Mouse (Mus musculus) embryo, embryonic 10.5 days (tissue): Measurements from ENCODE around the gene Cdc34.
A peak's percentile ranks its signal among the peaks of the same experiment; 100 is the strongest.

Experiments
- DNase-seq: peaks from one replicate; pipeline ENCODE4 v3.0.0-alpha.2; 2015; ENCODE audit warnings: low spot score

Gene Cdc34

DNA sequence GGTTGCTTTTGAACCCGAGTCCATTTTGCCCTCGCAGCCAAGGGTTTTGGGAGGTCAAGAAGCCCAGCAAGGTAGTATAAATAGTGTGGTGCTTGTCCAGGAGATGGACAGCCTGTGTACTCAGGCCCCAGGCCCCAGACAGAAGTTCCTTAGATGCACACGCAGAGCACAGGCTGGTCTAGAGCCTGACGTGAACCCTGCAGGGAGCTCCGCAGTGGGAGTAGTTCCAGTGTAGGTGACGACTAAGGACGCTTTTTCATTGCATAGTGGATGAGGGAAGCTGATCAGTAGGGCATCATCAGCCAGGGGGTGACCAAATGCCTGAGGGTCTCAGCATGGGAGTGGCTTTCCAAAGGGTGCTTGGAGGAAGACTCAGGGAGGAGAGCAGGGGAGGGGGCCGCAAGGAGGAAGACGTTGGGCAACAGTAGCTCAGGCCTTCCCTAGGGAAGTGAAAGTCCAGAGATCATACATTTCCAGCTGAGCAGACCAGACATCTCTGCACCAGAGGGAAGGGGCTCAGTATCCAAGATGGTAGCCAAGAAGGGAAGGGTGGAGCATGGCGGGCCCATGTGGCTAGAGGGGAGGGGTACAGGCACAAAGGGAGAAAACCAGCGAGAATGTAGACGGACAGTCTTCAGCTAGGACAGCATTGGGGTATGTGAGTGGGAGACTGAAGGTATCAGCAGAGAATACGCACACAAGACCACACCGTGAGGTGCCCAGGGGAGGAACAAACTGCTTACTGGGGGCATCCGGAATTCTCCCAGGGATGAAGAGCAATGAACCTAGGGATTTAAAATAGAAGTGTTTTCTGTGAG, 11.7 kb upstream of the Cdc34 start:
- no peak for DNase-seq

DNA sequence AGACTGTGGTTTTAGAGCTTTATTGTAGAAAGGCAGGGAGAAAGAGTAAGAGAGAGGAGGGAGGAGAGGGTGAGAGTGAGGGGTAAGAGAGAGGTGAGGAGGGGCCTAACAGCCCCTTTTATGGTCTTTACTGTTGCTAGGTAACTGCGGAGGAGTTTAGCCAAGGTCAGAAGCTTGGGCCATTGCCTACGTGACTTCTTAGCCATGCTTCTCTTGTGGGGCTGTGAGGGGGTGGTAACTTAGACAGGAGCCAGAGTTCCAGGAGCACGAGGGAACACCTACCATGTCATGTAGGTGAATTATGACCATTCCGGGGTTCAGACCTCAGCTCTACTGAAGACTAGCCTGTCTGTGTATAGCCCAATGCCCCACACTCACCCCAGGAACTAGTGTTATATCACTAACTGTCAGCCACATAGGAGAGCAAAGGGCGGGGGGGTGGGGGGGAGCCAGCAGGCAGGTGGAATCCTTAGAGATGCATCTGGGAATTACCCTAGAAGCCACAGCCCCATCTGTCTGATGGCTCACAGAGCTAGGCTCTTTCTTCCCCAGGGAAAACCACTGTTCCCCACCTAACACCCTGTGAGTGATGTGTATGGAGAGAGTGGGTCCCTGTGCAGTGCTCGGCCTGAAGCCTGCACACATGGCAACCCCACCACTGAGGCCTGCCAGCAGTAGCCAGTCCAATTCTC, 10.5 kb upstream of the Cdc34 start:
- peak; percentile 68 for DNase-seq

DNA sequence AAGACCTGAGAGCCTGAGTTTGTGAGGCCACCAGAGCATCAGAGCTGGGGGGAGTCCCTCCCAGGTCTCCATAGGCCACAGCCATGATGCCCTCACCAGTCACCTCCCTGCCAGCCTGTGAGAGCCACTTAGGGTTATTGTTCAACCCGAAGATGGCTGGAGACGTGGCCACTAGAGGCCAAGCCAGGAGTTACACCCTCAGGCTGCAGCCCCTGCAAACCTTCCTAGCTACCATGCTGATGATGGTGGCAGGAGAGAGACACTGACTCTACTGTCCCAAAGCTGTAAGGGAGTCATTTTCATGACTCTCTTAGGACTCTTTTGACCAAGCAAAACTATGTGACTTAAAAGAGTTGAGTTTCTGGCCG, 9.9 kb upstream of the Cdc34 start:
- DNase-seq: peak; percentile 38

DNA sequence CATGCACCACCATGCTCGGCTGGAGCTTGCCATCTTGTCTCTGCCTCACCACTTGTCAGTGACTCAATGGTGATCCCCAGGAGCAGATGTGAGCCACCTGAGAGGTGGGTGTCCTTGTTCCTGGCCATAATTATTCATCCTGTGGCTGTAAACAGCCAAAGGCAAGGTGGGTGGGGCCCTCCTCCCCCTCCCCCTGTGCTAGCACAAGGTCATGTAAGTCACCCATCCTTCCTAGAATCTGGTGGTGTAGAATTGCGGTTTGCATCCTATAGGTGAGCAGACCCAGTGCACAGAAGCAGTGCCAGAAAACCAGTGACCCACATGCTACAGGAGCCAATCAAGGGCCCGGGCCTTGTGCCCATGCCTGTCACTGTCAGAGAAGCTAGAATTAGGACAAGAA, 8.9 kb upstream of the Cdc34 start:
- no peak for DNase-seq

DNA sequence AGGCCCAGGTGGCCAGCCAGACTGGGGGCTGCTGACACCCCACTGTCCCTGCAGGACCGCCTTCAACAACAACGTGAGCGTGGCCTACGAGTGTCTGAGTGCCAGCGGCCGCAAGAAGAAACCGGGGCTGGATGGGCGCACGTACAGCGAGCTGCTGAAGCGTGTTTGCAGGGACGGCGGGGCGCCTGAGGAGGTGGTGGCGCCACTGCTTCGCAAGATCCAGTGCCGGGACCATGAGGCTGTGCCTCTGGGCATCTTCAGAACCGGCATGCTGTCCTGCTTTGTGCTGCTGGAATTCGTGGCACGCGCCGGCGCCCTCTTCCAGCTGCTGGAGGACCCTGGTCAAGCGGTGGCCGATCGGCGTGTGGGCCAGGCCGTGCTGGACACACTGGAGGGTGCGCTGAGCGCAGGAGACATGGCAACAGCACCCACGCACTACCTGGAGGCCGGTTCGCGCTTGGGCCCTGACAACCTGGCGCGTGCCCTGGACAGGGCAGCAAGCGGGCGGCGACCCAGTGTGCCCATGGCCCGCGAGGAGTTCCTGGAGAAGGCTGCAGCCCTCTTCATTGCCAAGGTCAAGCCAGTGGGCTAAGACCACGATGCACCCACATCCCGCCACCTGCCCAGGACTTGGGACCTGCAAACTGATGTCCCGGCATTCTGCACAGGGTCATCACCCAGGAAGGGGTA, 6.5 kb upstream of the Cdc34 start:
- DNase-seq: no peak

DNA sequence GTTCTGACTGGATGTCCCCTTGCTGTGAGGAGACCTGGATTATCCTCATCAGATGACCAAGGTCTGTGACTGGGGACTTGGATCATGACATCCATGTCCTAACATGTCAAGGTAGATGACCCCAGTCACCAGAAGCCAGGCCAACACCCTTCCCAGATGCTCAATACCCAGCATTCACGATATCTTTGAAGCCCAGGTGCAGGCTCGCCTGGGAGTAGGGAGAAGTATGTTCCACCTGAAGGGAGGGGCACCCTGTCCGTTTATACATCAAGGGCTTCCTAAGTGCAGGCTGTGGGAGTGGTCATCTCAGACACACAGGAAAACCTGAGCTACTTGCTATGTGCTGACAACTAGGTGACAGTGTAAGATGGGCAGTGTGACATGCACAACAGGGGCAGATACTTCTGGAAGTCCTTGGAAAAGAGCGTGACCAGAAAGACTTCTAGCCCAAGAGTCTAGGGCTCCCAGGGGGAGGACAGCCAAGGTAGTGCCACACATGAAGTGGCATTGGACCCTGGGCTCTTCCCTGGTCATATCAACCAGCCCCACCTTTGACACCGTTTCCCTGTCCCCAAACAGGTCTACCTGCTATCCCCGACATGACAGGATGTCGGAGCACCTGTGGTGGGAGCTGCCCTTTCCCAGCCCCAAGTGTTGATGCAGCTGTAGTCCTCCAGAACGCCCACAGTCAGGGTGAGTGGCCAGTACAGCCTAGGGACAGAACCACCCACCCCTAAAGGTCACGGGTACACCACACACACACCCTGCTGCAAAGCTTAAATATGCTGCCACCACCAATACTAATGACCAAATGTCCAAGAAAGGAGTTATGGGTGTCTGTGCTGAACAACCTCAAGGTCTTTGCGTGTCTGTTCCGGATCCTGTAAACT, 1.1 kb upstream of the Cdc34 start:
- no peak for DNase-seq

DNA sequence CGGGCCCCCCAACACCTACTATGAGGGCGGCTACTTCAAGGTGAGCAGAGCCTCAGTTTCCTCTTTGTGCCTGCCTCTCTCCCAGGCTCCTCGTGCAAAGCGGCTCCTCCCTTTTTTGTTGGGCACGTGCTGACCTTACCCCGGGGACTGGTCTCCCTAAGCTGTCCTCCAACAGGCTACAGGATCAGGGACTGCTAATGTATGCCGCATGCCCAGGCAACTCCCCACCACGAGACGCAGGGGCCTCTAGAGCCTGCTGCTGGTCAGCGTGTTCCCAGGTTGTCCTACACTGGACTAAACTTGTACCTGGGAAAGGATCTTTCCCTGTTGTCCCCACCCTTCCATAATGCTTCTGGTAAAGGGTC, 538 bp downstream of the Cdc34 start:
- no peak for DNase-seq

DNA sequence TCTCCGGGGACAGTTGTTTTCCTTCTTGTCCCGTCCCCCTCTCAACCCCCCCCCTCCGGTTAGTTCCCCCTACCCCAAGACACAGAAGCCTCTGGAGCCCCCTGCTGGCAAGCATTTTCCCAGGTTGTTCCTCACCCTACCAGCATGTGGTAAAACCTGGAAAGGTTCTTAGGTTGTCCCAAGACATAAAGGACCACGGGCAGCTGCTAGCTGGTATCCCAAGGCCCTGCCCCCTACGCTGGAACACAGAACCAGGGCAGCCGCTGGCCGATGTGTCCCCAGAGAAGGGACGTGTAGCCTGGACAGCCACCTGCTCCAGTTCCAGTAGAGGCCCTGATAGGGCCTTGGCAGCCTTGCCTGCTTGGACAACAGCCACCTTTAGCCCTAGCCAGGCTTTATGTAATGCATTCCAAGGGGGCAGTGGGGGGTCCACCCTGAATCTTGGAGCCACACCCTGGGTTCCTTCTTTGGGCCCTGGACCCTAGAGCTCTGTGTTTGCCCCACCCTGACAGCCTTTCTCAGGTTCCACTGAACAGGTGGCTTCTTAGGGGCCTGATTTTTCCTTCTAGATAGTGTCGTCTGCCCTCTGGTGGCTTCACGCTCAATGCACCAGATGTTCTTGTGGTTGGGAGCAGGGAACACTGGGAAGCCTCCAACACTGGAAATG, 1.1 kb downstream of the Cdc34 start:
- peak; percentile 72 for DNase-seq

DNA sequence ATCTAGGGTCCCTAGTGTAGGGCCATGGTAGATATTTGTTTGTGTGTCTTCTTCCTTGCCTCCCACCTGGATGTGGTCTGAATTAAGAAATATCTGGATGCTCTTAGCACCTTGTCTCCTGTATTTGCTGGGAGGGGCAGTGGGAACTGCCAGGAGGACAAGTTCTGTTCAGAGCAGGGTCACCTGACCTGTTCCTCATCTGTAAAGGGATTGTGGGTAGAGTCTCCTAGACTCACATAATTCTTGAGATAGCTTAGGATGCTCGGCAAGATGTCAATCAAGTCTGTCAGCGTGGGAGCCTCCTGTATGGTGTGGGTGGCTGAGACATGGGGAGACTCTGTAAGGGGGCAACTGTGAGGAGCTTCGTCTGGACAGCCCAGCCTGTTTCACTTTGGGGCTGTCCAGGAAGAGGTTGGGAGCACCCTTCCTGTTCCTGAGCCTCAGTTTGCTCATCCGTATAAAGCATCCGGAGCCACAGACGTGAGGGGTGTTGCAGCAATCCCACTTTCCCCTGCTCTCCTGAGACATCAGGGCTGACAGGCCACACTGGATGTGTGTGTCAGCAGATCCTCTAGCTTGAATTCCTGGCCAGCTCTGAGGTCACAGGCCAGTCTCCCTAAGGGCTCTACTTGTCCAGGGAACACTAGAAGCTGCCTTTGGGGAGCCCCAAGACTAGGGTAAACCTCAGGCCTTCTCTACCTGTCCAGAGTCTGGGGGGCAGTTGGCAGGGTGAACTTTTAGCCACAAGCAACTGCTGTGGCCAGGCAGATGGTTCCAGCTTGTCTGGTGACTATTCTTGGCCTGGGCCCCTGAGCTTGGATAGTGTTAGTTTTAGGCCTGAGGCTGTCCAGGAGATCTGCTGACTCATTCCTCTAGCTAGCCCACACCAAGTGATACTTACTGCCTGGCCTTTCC, 2.0 kb downstream of the Cdc34 start:
- no peak for DNase-seq

DNA sequence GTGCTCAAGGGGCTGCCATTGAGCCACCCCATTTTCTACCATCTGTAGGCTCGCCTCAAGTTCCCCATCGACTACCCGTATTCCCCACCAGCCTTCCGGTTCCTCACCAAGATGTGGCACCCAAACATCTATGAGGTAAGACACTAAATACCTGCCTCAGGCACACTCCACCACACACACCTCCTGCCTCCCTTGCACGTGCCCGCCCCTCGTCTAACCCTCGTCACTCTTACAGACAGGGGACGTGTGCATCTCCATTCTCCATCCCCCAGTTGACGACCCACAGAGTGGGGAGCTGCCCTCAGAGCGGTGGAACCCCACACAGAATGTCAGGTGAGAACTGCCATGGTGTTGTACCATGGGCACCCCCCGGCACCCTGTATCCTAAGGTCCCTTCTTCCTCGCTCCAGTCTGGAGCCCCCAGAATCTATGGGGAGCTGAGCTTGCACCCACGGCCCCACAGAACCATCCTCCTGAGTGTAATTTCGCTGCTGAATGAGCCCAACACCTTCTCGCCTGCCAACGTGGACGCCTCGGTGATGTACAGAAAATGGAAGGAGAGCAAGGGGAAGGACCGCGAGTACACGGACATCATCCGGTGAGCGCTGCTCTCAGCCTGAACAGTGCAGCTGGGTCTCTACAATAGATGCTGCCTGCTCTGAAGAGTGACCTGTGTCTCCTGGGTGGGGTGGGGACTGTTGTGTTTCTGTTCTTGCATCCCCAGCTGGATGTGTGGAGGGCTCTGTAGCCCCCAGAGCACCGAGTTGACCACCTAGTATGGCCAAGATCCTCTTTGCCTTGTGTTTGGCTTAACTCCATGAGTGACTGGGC, 3.0 kb downstream of the Cdc34 start:
- no peak for DNase-seq

DNA sequence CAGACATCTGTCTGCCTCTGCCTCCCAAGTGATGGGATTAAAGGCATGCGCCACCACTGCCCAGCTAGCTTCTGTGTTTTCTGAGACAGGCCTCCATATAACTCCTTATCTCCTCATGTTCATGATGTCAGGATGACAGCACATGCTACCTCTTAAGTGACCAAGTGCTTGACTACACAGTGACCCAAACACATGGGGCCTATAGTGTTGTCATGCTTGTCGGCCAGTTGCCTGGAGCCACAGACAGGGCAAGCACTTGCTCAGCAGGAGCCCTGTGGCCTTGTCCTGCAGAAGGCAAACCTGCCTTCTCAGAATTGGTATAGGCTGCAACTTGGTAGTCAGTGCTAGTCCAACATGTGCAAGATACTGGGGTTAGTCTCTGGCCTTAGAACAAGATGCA, 4.2 kb downstream of the Cdc34 start:
- no peak for DNase-seq

DNA sequence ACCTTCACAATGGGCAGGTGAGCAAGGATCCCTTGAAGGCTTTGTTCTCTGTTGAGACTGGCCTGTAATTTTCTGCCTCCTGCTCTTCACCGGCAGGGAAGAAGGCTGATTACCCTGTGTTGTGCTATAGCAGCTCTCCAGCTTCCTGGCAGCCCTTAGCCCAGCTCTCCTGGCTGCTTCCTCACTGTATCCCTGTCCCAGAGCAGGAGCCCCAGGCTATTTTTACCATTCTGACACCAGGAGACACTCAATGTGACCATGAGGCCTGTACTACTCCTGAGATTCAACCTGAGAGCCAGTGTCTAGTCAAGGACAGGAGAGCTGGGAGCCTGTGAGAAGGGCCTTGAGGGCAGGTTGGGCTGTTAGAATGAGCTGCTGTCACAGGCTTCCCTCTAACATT, 4.7 kb downstream of the Cdc34 start:
- no peak for DNase-seq

DNA sequence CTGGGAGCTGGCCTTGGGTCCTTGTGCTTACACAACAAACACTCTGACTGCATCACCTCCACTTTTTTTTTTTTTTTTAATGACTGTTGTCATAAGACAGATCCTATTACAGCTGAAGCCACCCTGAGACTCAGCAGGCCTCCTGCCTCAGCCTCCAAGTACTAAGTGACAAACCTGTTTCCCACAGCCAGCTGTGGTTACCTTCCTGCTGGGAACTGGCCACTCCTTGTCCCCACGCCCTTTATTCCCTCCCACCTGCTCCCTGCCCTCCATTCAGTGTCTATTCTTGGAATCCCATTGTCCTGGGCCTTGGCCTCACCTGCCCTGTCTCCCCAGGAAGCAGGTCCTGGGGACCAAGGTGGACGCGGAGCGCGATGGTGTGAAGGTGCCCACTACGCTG, 5.5 kb downstream of the Cdc34 start:
- no peak for DNase-seq

DNA sequence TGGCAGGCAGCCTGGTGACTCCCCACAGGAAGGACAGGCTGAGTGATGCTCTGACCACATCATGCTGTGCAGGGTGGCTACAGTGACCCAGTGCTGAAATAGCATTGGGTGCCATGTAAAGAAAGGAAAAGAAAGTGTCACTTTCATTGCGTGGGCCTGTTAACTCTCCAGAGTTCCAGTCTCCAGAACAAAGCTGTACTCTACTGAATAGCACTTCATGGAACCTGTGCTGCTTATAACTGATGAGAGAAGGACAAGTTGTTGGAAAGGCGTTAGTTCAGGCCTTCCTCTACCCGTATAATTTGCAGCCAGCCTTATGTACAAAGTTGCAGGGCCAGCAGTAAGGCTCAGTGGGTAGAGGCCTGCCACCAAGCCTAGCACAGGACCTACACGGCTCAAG, 6.7 kb downstream of the Cdc34 start, which contains the start of gene Gzmm:
Gene Gzmm (plus strand): TSS at position 301 of the 400 bp plus-strand sequence.
- no peak for DNase-seq

DNA sequence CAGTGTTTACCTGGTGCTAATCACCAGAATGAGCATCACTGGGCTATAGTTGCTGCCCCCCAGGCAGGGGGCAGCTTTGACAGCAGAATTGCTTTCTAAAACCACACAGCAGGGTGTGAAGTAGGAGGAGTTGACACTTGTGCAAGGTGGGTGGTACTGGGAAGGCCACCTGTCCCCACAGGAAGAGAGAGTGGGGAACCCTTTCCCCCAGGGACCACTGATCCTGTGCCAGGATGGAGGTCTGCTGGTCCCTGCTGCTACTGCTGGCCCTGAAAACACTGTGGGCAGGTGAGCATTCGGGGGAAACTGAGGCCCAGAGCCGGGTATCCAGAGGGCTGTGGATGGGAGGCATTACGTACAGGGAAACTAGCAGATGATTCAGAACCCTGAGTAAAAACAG, 7.2 kb downstream of the Cdc34 start:
- DNase-seq: no peak

DNA sequence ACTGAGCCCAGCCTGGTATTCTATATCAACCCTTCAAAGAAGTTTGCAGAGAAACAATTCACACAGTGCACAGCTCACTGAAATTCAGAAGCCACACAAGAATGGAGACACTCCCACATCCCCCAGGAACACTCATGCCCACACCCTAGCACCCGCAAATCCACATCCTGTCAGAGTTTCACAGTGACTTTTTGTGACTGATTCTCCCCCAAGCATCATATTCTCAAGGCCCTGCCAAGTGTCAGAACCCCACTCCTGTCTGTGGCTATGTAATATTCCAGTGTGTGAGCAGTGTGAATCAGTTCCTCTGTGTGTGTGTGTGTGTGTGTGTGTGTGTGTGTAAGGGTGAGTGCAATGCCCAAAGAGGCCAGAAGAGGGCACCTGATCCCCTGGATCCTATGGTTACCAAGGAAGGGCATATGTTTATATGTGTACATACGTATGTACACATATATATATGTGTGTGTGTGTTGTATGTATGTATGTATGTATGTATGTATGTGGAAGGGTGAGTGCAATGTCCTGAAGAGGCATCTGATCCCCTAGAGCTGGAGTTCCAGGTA, 10.1 kb downstream of the Cdc34 start:
- no peak for DNase-seq

DNA sequence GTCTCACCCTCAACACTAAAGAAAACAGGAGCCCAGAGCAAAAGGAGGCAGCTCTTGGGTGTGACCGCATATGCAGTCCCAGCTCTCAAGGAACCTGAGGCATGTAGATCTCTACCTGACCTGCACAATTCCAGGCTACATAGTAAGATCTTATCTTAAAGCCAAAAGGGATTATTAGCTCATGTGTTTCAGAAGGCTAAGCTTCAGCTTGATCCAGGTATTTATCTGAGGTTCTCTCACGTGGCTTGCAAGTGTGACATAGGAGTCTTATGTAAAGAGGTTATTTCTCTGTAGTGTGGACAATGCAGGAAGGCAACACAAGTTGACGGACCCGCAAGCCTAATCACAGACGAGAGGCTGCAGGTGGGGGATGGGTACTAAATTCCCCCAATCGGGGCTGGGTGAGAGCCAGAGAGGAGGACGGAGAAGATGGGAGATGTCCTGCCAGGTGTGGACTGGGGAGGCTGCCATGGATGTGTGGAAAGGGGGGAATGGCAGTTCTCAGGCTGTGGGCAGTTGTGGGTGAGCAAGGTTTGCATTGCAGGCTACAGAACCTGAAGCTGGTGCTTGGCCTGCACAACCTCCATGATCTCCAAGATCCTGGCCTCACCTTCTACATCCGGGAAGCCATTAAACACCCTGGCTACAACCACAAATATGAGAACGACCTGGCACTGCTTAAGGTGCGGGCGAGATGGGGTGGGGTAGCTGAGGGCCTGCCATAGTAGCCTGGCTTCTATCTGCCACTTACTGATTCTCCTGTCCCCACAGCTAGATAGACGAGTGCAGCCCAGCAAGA, 11.8 kb downstream of the Cdc34 start:
- no peak for DNase-seq

DNA sequence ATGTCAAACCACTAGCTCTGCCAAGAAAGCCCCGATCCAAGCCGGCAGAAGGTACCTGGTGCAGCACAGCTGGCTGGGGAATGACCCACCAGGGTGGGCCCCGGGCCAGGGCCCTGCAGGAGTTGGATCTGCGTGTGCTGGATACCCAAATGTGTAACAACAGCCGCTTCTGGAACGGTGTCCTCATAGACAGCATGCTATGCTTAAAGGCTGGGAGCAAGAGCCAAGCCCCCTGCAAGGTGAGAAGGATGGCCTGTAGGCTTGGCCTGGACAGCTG, 12.3 kb downstream of the Cdc34 start:
- no peak for DNase-seq
